Mouse (Mus musculus): ENCODE data around the gene 1190005I06Rik. TPM values are rescaled to one million over a fixed set of nuclear protein-coding genes. Genes with fewer than 3 reads are reported as not detected.

1190005I06Rik gene
- polyA plus RNA-seq, 1 experiment from 2014 or later = 7.7 TPM

DNA sequence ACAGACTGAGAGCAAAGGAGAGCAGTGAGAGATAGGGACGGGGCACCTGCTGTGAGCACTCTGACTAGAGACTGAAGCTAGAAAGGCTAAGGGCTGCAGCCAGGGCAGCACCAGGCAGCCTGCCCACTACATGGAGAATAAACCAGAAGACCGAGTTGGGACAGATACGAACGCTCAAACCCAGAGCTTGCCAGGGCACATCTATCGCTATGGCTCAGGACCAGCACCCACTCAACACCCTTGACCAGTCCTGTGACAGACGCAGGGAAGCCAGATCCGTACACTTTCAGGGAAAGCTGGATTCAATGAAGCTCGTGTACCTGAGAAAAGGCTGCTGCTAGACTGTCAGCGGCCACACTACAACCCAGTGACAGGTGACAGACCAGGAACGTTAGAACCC lies 61.9 kb downstream of the 1190005I06Rik start:
- Histone ChIP-seq H3K4me2 (no peak overlapping the region), H3K27me3 (no peaks in the 10 kb centered on the region), H3K9ac (no peak overlapping the region), H3K4me3 (no peak overlapping the region), H3K27ac (no peak overlapping the region), H3K36me3 (peaks cover 39% of the 10 kb centered on the region), H3K9me3 (no peaks in the 10 kb centered on the region), H3K4me1 (peaks cover 22% of the 10 kb centered on the region)
- 90% methylated on average over 10 of the region's 10 CpGs for WGBS
- no peak for ATAC-seq (ENCODE audit: insufficient number of reproducible peaks, low FRiP score, low TSS enrichment, low read depth)

DNA sequence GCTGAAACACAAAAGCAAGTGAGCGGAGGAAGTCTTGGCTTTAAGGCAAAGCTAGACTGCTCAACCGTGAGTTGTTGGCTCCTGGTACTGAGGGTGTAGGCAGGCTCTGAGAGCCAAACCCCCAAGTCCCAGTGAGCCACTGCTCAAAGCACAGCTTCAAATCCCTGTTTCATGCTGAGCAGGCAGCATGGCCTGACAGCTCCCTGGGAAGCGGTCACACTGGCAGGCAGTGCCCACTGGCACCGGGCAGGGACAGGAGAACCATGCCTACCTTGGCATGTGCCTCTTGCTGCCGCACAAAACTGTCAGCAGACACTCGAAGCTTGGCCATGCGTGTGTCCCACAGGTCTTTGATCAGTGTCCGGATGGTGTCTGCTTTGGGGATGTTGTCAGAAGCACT lies 65.6 kb downstream of the 1190005I06Rik start:
- Histone ChIP-seq H3K36me3 (peaks cover 74% of the 10 kb centered on the region), H3K27me3 (no peaks in the 10 kb centered on the region), H3K9ac (no peak overlapping the region), H3K4me3 (no peak overlapping the region), H3K27ac (no peak overlapping the region), H3K9me3 (no peaks in the 10 kb centered on the region), H3K4me2 (no peak overlapping the region), H3K4me1 (peaks cover under 1% of the 10 kb centered on the region; the same call in 1 of the 2 replicates)
- ATAC-seq (ENCODE audit: insufficient number of reproducible peaks, low FRiP score, low TSS enrichment, low read depth) = no peak
- WGBS = 94% methylated on average over 8 of the region's 8 CpGs

DNA sequence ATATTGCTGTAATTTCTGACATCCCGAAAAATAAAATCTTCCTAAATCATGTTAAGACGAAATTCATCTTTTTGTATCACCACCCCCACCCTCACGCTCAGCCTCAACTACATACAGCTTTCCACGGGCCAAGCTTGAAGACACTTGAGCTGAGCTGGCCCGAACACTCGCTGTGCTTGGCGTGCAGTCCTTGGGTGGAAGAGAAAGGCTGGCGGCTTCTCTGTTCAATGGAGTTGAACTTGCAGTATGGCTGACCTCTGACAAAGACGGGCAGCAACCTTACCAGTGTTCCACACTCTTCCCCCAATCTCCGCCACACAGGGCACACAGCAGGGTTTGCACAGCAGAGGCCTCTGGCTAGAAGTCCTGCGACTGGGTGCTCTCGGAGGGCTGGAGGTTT lies 66.1 kb downstream of the 1190005I06Rik start:
- no peak overlapping the region for H3K4me2 ChIP-seq
- no peak overlapping the region for H3K9ac ChIP-seq
- H3K4me3 ChIP-seq = no peak overlapping the region
- whole genome bisulfite sequencing = 92% methylated on average over 12 of the region's 12 CpGs
- peaks cover 79% of the 10 kb centered on the region for H3K36me3 ChIP-seq
- H3K27me3 ChIP-seq = no peaks in the 10 kb centered on the region
- no peaks in the 10 kb centered on the region for H3K9me3 ChIP-seq
- no peaks in the 10 kb centered on the region for H3K4me1 ChIP-seq
- ATAC-seq (ENCODE audit: insufficient number of reproducible peaks, low FRiP score, low TSS enrichment, low read depth) = no peak
- no peak overlapping the region for H3K27ac ChIP-seq

DNA sequence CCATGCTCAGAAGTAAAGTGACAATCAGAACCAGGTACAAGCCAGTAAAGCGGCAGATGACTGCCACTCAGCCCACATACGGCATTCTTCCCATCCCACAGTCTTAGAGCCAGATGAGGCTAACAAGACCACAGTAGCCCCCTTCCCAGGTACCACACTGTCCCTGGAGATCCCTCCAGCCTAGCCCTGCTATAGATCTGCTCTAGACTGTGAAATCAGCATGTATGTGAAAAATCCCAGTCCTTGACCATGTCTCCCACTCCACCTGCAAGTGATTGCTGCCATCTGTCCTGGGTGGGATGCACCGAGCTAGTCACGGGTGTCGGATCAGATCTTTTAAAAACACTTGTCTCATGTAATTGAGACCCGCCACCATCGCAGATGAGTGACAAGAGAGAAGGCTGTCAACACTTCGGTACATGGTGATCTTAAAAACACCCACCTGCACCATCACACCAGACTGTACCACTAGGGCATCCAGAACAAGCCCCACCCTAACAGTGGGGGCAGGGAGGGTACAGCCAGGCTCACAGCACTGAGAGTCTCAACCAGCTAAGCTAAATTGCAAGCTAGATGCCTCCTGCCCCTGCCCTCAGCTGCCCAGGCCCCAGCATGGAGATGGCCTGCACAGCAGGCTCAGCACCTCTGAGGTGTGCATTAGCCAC lies 67.0 kb downstream of the 1190005I06Rik start:
- Histone ChIP-seq H3K27me3 (no peaks in the 10 kb centered on the region), H3K4me2 (no peak overlapping the region), H3K27ac (no peak overlapping the region), H3K4me1 (no peaks in the 10 kb centered on the region), H3K4me3 (no peak overlapping the region), H3K36me3 (peaks cover 83% of the 10 kb centered on the region), H3K9me3 (no peaks in the 10 kb centered on the region), H3K9ac (no peak overlapping the region)
- no peak for ATAC-seq (ENCODE audit: insufficient number of reproducible peaks, low FRiP score, low TSS enrichment, low read depth)
- WGBS = 83% methylated on average over 8 of the region's 8 CpGs

DNA sequence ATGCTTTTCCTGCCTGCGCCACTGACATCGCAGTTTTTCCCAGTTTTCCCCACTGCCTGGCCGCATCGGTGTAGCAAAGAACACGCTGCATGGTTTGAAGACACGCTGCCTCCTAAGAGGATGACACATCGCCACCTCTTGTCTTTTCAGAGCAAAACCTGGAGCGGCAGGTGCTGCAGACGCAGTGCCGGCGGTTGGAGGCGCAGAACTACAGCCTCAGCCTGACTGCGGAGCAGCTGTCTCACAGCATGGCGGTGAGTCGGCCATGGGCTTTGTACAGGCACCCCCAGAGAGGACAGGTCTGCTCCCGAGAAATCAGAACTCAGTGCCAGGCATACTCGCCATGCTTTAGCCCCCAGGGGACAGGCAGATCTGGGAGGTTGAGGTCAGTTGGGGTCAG lies 69.6 kb downstream of the 1190005I06Rik start:
- H3K4me2 ChIP-seq = no peak overlapping the region
- no peaks in the 10 kb centered on the region for H3K9me3 ChIP-seq
- H3K4me3 ChIP-seq = no peak overlapping the region
- no peaks in the 10 kb centered on the region for H3K27me3 ChIP-seq
- ATAC-seq (ENCODE audit: insufficient number of reproducible peaks, low FRiP score, low TSS enrichment, low read depth) = no peak
- H3K27ac ChIP-seq = no peak overlapping the region
- H3K4me1 ChIP-seq = peaks cover 22% of the 10 kb centered on the region
- WGBS = 90% methylated on average over 17 of the region's 17 CpGs
- H3K9ac ChIP-seq = no peak overlapping the region
- peaks cover 98% of the 10 kb centered on the region for H3K36me3 ChIP-seq

DNA sequence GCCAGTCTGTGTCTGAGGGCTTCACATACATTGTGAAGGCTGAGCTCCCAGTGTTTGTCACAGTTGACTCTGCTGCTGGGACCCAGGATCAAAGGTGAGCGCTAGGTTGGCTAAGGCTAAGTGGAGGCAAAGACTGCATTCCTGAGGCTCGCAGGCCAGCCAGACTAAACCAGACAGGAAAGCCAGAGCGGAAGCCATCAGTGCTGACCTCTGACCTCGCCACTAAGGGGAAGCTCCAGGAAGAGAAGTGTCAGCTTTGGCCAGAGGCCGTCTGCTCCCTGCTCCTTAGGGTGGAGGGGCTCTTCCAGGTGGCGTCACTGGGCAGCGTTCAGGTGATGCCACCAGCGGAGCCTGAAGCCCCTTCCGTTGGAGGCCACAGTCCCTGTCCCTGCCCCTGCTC lies 71.6 kb downstream of the 1190005I06Rik start:
- peaks cover 24% of the 10 kb centered on the region for H3K4me1 ChIP-seq
- H3K9ac ChIP-seq = no peak overlapping the region
- H3K27me3 ChIP-seq = no peaks in the 10 kb centered on the region
- H3K4me3 ChIP-seq = no peak overlapping the region
- no peak for ATAC-seq (ENCODE audit: insufficient number of reproducible peaks, low FRiP score, low TSS enrichment, low read depth)
- WGBS = 55% methylated on average over 9 of the region's 9 CpGs
- H3K4me2 ChIP-seq = no peak overlapping the region
- H3K9me3 ChIP-seq = no peaks in the 10 kb centered on the region
- H3K27ac ChIP-seq = no peak overlapping the region
- H3K36me3 ChIP-seq = peaks cover 98% of the 10 kb centered on the region

DNA sequence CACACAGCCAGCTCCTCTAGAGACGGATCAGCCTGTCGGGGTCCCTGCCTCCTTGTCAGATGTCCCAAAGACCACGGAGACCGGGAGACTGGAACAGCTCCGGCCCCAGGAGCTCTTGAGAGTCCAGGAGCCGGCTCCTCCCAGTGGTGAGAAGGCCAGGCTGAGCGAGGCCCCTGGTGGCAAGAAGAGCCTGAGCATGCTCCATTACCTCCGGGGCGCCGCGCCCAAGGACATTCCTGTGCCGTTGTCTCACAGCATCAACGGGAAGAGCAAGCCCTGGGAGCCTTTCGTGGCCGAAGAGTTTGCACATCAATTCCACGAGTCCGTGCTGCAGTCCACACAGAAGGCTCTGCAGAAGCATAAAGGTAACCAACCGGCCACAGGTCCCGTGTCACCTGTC lies 72.5 kb downstream of the 1190005I06Rik start:
- no peaks in the 10 kb centered on the region for H3K27me3 ChIP-seq
- H3K9me3 ChIP-seq = no peaks in the 10 kb centered on the region
- H3K9ac ChIP-seq = no peak overlapping the region
- H3K4me2 ChIP-seq = no peak overlapping the region
- H3K27ac ChIP-seq = 0 out of 2 replicates have a peak overlapping the region, but pooled peaks have one; percentile 11
- H3K4me1 ChIP-seq = peaks cover 26% of the 10 kb centered on the region
- ATAC-seq (ENCODE audit: insufficient number of reproducible peaks, low FRiP score, low TSS enrichment, low read depth) = no peak; the same call in 1 of the 2 replicates
- H3K4me3 ChIP-seq = no peak overlapping the region
- peaks cover 94% of the 10 kb centered on the region for H3K36me3 ChIP-seq
- WGBS = 63% methylated on average over 19 of the region's 19 CpGs

DNA sequence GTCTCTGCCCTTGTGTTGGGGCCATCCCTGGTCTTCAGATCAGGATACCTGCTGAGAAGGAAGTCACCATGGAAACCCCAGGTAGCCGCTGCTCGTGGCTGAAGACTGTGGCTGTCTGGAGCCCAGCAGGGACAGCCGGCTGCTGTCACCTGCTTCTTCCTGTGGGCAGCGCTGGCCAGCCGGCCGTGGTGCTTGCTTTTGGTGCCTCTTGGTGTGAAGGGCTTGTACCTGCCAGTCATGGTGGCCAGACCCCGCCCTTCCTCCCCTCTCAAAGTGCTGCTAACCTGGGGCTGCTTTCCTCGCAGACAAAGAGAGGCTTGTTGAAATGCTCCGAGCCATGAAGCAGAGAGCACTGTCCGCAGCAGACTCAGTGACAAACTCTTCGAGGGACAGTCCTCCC lies 73.6 kb downstream of the 1190005I06Rik start:
- WGBS = 74% methylated on average over 11 of the region's 11 CpGs

DNA sequence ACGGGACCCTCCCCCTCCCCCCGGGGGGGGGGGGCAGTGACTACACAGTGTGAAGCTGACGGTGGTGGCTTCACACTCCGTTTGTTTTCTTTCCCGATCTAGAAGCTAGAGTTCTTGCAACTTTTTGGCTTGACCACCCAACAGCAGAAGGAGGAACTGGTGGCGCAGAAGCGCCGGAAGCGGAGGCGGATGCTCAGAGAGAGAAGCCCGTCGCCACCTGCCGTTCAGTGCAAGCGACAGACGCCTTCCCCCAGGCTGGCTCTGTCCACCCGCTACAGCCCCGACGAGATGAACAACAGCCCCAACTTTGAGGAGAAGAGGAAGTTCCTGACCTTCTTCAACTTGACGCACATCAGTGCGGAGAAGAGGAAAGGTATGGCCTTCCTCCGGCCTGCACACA lies 74.9 kb downstream of the 1190005I06Rik start:
- Histone ChIP-seq H3K9me3 (no peaks in the 10 kb centered on the region), H3K9ac (no peak overlapping the region), H3K4me3 (no peak overlapping the region), H3K27ac (no peak overlapping the region), H3K4me1 (peaks cover 26% of the 10 kb centered on the region), H3K36me3 (peaks cover 94% of the 10 kb centered on the region), H3K27me3 (no peaks in the 10 kb centered on the region), H3K4me2 (no peak overlapping the region)
- ATAC-seq (ENCODE audit: insufficient number of reproducible peaks, low FRiP score, low TSS enrichment, low read depth) = no peak
- WGBS = 85% methylated on average over 21 of the region's 21 CpGs

More for the DNA sequence above, 73.6 kb downstream of the 1190005I06Rik start:
- no peak overlapping the region for H3K4me3 ChIP-seq
- ATAC-seq (ENCODE audit: insufficient number of reproducible peaks, low FRiP score, low TSS enrichment, low read depth) = no peak
- no peak overlapping the region for H3K4me2 ChIP-seq
- H3K9ac ChIP-seq = no peak overlapping the region
- H3K9me3 ChIP-seq = no peaks in the 10 kb centered on the region
- peaks cover 26% of the 10 kb centered on the region for H3K4me1 ChIP-seq
- H3K27me3 ChIP-seq = no peaks in the 10 kb centered on the region
- H3K36me3 ChIP-seq = peaks cover 94% of the 10 kb centered on the region
- H3K27ac ChIP-seq = no peak overlapping the region

DNA sequence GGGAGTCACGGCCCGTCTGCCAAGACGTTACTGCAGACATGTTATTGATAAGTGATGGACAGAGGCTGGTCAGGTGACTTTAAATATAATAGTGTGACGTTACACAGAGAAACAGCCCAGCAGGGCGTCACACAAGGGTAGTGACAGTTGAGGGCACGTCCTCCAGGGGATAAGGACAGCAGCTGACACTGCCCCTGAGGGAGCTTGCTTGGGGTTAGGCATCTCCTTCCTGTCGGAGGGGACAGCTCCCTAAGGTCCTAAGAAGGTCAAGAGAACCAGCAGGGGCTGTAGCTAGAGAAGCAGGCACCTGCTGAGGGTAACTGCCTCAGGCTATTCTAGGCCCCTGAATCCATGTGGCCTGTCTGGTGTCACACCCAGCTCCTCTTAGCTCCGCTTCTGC lies 75.9 kb downstream of the 1190005I06Rik start:
- no peak overlapping the region for H3K27ac ChIP-seq
- 89% methylated on average over 8 of the region's 8 CpGs for WGBS
- no peak overlapping the region for H3K9ac ChIP-seq
- H3K9me3 ChIP-seq = no peaks in the 10 kb centered on the region
- H3K27me3 ChIP-seq = no peaks in the 10 kb centered on the region
- H3K36me3 ChIP-seq = peaks cover 94% of the 10 kb centered on the region
- H3K4me2 ChIP-seq = no peak overlapping the region
- H3K4me1 ChIP-seq = peaks cover 30% of the 10 kb centered on the region
- ATAC-seq (ENCODE audit: insufficient number of reproducible peaks, low FRiP score, low TSS enrichment, low read depth) = no peak
- no peak overlapping the region for H3K4me3 ChIP-seq

DNA sequence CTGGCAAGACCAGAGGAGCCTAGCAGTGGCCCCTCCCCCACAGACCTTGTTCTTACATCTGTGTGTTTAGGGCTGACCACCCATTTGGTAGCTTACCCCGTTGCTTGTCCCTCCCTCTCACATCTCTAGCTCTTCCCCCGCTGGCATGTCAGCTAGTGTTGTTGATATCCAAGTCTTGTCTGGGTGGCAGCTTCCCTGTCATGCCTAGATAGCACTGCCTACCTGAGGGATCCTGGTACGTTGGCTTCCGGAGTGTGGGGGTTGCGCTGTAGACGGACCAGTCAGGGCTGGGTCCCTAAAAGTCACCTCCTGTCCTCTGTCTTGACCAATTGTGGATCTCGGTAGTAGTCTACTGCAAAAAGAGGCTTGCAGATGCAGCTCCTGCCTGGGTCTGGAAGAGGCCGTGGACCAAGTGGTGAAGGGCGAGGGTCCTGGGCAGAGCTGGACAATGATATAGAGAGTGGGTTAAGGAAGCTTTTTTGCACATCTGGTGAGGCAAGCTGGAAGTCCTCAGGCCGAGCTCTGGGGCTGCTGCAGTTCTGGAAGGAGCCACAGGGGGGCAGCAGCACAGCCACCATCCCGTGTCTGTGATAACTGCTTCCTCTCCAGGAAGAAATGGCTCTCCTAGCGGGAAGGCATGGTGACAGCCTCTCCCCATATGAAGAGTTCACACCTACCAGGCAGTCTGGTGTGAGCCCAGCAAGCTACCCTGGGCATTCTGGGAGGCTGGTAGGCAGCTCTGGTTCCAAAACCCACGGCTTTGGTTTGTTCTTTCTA lies 77.3 kb downstream of the 1190005I06Rik start:
- H3K27me3 ChIP-seq = no peaks in the 10 kb centered on the region
- H3K4me2 ChIP-seq = no peak overlapping the region
- peaks cover 39% of the 10 kb centered on the region for H3K4me1 ChIP-seq
- H3K9me3 ChIP-seq = no peaks in the 10 kb centered on the region
- 53% methylated on average over 13 of the region's 13 CpGs for WGBS
- ATAC-seq (ENCODE audit: insufficient number of reproducible peaks, low FRiP score, low TSS enrichment, low read depth) = no peak
- no peak overlapping the region for H3K27ac ChIP-seq
- peaks cover 82% of the 10 kb centered on the region for H3K36me3 ChIP-seq
- H3K9ac ChIP-seq = no peak overlapping the region
- no peak overlapping the region for H3K4me3 ChIP-seq

DNA sequence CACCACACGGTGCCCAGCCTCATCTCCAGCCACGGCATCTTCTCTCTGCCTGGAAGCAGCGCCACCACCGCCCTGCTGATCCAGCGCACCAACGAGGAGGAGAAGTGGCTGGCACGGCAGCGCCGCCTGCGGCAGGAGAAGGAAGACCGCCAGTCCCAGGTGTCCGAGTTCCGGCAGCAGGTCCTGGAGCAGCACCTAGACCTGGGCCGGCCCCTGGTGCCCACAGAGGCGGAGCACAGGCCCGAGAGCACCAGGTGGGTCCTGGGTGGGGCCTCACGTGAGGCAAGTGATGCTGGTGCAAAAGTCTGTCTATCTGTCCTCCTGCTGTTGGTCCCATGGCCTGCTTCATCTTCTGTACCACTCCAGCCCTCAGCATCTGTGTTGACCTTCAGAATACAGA lies 78.3 kb downstream of the 1190005I06Rik start:
- Histone ChIP-seq H3K4me3 (no peak overlapping the region), H3K36me3 (peaks cover 72% of the 10 kb centered on the region), H3K27me3 (no peaks in the 10 kb centered on the region), H3K9ac (no peak overlapping the region), H3K27ac (no peak overlapping the region), H3K9me3 (no peaks in the 10 kb centered on the region), H3K4me1 (peaks cover 39% of the 10 kb centered on the region), H3K4me2 (no peak overlapping the region)
- WGBS = 93% methylated on average over 17 of the region's 17 CpGs
- no peak for ATAC-seq (ENCODE audit: insufficient number of reproducible peaks, low FRiP score, low TSS enrichment, low read depth)

All from limb, embryonic 15.5 days (tissue).